Mouse (Mus musculus) left cerebral cortex, postnatal 25 days (tissue): Measurements from ENCODE around the gene Scyl1. TPM values are rescaled to one million over a fixed set of nuclear protein-coding genes. Genes with fewer than 3 reads are reported as not detected.

Source experiments
- DNase-seq, 2 experiments: peaks; one replicate each; pipeline ENCODE4 v3.0.0; 2022; ENCODE audit warnings: low spot score in 2 of 2, mixed read lengths in 1 of 2
- intact Hi-C: fragments of 180-260 bp; cut with DNase I; formaldehyde crosslinking; loops from one replicate; pipeline ENCODE4 v1.15.1; 2025
- total RNA-seq, 2 experiments: library from RNA; stranded (reverse); gene quantifications; 2 replicates each; pipeline ENCODE4 v1.2.3; 2021

Gene Scyl1
- total RNA-seq, 2 experiments from 2014 or later, result 82.0 to 86.8 TPM

DNA sequence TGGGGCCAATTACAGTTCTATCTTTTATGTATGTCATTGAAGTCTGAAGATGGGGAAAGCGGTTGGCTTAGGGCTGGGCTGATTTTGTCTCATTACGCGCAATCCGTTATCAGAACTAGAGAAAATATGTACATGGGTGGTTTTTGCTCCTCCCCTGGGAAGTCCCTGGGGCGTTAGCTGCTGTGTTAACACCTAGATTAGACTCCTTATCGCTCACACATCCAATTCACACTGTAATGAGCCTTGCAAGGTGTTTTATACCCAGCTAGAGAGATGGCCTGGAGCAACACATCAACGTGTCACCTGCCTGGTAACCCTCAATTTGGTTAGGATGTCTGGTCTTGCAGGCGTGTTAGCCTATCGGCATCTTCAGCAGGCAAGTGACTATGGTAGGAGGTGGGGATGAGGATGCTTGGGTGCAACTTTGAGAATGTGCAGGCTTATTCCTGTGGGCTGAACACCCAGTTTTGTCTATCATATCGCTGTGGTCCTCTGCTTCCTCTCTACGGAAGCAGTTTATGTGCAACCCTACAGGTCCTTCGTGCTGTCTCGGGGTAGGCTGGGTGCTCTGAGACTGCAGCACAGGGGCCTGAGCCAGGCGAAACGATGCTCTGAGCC is 44.1 kb downstream of the Scyl1 start:
- DNase-seq, result no peak
- intact Hi-C loops, result no loop called here

GRCm38 (mm10) chr19:5725767-5726515 is 45.3 kb downstream of the Scyl1 start, which contains the start of gene Ehbp1l1:
Gene Ehbp1l1 (minus strand): TSS chr19:5726317.
- no peak for DNase-seq
- intact Hi-C loops, result no loop called here

DNA sequence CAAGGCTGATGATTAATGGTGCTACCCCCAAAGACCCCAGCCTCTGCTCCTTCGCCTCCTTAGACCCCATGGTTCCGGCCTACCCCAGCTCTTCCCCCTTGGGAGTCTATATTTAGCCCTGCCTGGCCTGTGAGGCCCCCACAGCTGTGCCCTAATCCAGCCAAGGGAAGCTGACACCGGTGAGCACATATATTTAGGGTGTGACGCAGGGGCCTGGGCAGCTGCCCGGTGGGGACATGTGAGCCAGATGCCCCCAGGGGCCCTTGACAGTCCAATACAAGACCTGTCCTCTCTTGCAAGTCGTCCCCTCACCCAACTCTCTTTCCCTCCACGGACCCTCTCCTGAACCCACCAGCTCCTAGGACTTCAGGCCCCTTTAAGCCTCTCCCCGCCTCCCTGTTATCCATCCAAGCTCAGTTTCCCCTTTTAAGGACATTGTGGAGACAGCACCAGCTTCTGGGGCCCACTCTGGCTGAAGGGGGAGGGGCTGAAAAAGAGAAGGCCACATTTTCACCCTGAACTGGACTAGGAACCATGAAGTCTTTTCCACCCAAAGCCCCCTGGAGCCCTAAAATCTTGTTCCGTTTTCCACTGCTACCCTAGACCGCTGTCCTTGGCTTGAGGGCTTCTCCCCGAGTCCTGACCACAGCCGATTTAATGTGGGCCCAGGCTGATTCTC is 46.1 kb downstream of the Scyl1 start:
- no peak for DNase-seq

GRCm38 (mm10) chr19:5724549-5724941 is 46.7 kb downstream of the Scyl1 start:
- peak in 1 of 2 experiments; percentile 36 for DNase-seq

More for the DNA sequence above, 46.1 kb downstream of the Scyl1 start:
- intact Hi-C loops, result no loop called here

GRCm38 (mm10) chr19:5723934-5724548 is 47.2 kb downstream of the Scyl1 start:
- intact Hi-C loops, result no loop called here
- DNase-seq, result no peak

More at GRCm38 (mm10) chr19:5724549-5724941, 46.7 kb downstream of the Scyl1 start:
- intact Hi-C loops, result no loop called here

GRCm38 (mm10) chr19:5722848-5723425 is 48.3 kb downstream of the Scyl1 start:
- intact Hi-C loops, result no loop called here
- no peak for DNase-seq

DNA sequence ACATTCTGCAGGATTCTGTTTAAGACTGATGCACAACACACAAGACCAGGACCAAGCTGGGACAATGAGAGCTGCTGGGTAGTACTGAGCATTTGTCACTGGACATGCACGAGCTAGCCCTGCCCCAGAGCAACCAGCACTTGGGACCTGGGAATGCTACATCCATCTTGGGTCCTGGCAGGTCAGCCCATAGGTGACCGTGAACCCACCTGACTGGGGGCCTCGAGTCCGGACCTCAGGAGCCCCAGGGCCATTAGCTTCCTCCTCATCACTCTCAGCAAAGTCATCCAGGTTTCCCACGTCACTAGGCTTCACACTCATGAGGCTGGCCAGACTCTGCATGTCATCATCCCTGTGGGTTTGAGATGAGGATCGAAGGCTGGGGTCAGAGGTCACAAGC is 50.0 kb downstream of the Scyl1 start:
- intact Hi-C loops, result no loop called here
- DNase-seq, result no peak

GRCm38 (mm10) chr19:5716955-5717354 is 54.3 kb downstream of the Scyl1 start:
- intact Hi-C loops, result no loop called here
- DNase-seq, result no peak

DNA sequence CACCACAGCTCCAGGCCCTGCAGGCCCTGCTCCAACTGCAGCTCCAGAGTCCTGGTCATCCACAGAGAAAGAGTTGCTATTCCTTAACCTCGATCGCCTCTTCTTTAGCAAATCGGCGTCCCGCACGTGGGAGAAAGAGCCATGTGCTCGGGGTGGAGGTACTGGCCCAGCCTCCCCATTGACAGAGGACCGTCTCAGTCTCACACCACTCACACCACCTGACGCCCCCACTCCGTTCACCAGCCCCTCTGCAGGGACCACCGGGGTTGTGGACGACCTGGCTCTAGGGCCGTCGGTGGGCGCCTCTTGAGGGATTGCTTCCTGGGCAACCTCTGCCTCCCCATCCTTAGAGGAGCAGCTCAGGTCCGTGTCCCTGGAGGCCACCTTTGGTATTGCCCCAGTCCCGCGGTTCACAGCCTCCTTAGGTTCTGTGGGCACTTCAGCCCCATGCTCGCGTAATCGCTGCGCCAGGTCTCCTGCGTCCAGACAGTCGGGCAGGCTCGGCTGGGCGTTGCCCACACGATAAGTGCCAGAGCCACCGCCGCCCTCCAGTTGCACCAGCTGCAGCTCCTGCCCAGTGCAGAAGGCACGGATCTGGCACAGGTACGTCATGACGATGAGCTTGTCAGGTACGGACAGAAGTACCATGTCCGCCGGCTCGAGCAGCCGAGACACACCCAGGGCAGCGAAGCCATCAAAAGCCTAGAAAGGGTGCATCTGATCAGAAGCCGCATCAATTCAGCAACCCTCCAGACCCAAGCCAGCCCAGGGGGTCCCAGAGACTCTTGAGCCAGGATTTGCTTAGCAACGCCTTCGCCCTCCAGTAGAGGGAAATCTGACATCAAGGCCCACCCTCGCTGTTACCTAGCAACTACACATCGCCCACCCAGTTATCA is 55.2 kb downstream of the Scyl1 start:
- intact Hi-C loops, result no loop called here
- DNase-seq, result peak; percentile 55 to 59

- intact Hi-C loops, result loop anchor here (5.0 kb wide), 1 partner anchor 164 kb away; the partner anchor contains the start of genes Frmd8 and Slc25a45
- DNase-seq, result no peak
Measured at GRCm38 (mm10) chr19:5713730-5714129, 57.5 kb downstream of the Scyl1 start.

DNA sequence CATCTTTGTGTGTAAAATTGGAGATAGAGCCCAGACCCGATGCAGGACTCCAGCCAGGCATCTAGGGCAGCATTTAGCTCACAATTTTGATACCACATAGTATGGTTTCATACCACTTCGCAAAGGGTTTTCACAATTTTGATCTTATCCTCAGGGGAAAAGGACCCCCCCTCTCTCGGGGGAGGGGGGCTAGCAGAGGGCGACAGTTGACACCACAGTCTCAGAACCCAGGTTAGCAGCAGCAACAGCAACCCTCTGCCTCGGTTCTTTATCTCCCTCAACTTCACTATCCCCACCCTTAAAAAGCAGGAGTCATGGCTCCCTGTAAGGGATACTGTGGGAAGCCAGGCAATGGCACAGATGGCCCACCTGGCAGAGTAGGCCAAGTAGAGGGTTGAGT is 58.0 kb downstream of the Scyl1 start:
- intact Hi-C loops, result loop anchor here (5.0 kb wide), 1 partner anchor 164 kb away; the partner anchor contains the start of genes Frmd8 and Slc25a45
- DNase-seq, result no peak

- DNase-seq, result no peak
- intact Hi-C loops, result loop anchor here (1.0 to 5.0 kb wide), 3 partner anchors 16 to 165 kb away; partner anchors contain the start of genes Frmd8 and Slc25a45
Measured at GRCm38 (mm10) chr19:5711907-5712460, 59.2 kb downstream of the Scyl1 start.

DNA sequence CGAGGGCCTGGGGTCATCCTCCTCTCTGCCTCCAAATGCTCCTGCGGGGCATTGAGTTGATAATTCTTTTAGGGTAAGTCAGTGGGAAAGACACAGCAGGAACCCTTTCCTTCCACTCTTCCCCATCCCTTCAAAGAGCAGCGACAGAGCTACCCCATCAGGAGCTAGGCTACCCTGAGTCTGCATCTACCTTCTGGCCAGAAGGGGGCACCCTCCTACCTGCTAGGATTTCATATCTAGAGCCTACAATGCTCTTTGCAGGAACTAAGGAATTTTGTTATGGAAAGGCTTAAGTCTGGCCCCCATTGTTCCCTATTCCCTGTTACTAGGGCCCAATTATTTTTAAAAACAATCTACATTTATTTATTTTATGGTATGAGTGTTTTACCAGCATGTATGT is 60.0 kb downstream of the Scyl1 start:
- peak; percentile 64 to 82 for DNase-seq
- intact Hi-C loops, result loop anchor here (1.0 to 5.0 kb wide), 3 partner anchors 17 to 166 kb away; partner anchors contain the start of genes Frmd8 and Slc25a45

DNA sequence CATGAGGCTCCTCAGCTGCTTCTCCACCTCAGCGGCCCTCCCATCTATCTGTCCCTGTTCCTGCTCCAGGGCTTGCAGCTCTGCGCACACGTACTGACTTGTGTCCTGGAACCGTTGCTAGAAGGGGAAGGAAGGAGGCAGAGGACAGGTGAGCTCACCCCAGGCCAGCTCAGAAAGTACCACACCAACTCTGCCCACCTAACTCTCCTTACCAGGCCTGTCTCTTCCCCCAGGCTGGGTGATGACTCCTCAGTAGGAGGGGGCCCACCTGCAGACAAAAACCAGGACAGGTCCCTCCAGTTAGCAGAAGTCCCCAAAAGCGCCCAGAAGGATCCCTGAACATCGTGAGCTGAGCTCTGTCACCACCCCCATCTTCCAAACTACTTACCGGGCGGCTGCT is 60.6 kb downstream of the Scyl1 start:
- no peak for DNase-seq
- intact Hi-C loops, result loop anchor here (5.0 kb wide), 1 partner anchor 167 kb away; the partner anchor contains the start of genes Frmd8 and Slc25a45

- no peak for DNase-seq
- intact Hi-C loops, result loop anchor here (5.0 kb wide), 1 partner anchor 167 kb away; the partner anchor contains the start of genes Frmd8 and Slc25a45
Measured at GRCm38 (mm10) chr19:5710068-5710467, 61.2 kb downstream of the Scyl1 start.
